Mouse (Mus musculus) lung, postnatal 0 days (tissue): ENCODE results near the gene Rcsd1.

Source experiments
- CTCF ChIP-seq: IDR thresholded peaks from 2 replicates; pipeline ENCODE4 v1.5.1; 2016; ENCODE audit warnings: antibody characterized with exemption, mild to moderate bottlenecking
- EP300 ChIP-seq: IDR thresholded peaks from 2 replicates; pipeline ENCODE4 v1.6.1; 2016; ENCODE audit warnings: antibody characterized with exemption, mild to moderate bottlenecking, control low read depth

- TF ChIP-seq CTCF (no peak), EP300 (no peak)
These were observed 44.6 kb upstream of the Rcsd1 start for GRCm38 (mm10) chr1:165754205-165754604.
